Mouse (Mus musculus) urinary bladder, postnatal 4 days (tissue): ENCODE measurements around the gene Cyp2t4.

Experiments
- DNase-seq, 2 experiments: peaks; one replicate each; pipeline ENCODE4 v3.0.0; 2021 to 2022; ENCODE audit warnings: low spot score in 2 of 2

Cyp2t4 gene

DNA sequence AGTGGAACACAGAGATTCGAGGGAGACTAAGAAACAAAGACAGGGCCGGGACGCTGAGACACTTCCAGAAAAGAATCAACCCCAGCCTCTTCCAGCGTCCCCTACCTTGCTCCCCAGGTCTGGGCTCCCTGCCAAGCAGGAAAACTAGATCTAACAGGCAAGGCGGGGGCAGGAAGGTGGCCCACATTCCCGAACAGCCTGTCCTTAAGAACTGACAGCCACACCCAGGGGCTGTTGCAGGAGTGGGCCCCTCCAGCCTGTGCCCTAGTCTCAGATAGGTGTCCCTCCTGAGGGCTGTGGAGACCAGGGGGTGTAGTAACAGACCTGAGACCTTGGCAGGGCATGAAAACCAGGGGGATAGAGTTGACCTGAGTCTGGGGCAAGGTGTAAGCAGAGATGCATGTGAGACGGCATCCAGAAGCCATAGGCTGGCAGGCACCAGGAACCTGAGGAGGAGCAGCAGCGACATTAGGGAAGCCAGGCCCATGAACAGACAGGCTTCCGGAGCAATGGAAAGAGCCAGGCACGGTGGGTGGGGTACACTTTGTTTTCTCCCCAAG lies at the start of gene Cyp2t4:
Cyp2t4 (plus strand) TSS at position 510 of the 560 bp plus-strand sequence.
- DNase-seq: no peak

DNA sequence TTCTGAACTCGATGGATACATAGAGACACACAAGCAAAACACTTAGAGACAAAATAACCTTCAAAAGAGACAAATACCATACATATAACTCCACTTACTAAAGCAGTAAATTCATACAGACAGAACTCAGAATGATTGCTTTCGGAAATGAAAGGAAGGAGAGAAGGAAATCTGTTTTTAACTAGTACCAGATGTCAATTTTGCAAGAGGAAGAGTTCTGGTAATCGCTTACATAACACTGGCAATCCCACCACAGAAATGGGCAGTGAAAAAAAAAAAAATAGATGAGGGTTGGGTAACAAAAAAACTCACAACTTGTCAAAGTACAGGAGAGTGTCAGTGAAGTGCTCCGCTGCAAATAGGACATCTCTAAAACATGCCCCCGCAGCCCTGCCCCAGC lies 48.6 kb upstream of the Cyp2t4 start:
- no peak for DNase-seq

DNA sequence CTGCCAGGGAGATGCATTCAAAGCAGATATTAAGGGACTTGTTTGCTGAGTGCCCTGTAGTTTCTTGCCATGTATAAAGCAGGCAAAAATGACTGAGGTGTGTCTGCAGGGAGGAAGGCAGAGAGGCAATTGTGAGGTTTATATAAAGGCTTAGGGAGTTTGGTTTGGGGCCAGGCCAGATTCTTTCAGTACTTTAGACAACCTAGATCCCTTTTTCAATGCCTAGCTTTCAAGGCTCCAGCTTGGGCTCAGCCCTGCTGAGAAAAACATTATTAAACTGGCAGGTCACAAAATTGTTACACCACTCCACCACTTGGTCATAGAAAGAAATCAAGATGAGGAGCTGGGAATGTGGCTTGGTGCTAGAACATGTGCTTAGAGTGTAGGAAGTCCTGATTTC lies 43.2 kb upstream of the Cyp2t4 start:
- no peak for DNase-seq

DNA sequence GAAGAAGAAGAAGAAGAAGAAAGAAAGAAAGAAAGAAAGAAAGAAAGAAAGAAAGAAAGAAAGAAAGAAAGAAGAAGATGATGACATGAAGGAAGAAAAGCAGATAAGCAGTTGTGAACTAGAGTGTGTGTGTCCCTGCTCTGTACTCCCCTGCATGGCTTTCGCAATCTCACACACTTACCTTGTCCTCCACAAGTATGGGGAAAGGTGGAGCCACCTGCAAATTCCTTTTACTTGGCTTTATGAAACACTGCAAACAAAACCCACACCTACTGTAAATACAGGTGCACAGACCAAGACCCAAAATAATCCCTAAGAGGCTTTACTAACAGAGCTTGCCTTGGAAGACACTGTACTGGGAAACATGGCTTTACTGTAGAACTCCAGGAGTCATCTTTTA lies 42.5 kb upstream of the Cyp2t4 start:
- no peak for DNase-seq

DNA sequence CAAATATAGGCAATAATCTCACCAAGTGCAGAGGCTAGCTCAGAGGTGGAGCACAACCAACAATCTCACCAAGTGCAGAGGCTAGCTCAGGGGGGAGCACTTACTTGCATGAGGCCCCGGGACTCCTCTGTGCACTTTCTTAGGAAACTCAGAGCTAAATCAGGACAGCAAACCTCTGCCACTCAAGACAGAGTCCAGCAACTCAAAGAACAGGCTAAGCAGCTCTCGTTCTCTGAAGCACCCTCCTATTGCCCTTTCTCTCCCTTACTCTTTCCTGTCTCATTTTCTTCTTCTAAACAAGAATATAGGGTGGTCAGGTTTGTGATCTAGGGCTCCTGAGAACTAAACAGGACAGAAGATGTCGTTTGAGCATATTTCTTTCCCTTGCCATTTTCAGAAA lies 41.5 kb upstream of the Cyp2t4 start:
- DNase-seq: no peak

DNA sequence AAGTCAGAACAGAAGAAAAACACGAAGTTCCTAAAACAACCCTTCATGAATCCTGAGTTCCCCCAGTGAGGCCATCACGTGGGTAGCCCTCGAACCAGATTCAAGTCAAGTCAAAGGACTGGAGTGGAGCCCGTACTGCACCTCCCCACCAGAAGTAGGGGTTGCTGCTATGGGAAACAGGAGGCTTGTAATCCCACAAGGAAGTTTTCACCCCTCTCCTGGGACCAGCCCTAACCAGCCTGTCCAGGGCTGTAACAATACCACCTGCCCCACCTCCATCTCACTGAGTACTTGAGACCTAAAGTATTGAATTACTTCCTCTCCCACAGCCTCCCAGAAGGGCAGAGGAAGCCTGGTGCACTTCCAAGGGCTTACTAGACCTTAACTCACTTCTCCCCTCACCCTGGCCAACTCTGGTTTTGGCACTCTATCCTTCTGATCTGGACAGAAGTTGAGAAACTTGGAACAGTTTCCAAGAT lies 35.4 kb upstream of the Cyp2t4 start:
- no peak for DNase-seq

DNA sequence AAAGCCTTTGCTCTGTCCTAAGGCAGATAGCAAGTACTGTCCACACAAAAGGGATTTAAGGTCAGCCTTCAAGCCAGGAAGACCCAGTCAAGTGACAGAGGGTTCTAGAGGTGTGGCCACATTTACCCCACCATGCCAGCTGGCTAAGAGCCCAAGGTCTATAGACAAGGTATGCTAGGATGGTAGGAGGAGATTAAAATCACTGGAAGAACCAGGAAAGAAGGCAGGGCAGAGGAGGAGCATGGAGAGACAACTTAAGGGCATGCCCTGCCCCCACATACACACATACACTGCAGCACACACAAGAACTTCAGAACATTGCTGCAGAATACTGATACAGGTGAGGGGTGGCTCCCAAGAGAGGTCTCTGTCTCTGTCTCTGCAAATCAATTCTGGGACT lies 33.8 kb upstream of the Cyp2t4 start, which contains the start of gene Cyp2f2:
Cyp2f2 (plus strand) TSS at position 234 of the 400 bp plus-strand sequence.
- DNase-seq: no peak

DNA sequence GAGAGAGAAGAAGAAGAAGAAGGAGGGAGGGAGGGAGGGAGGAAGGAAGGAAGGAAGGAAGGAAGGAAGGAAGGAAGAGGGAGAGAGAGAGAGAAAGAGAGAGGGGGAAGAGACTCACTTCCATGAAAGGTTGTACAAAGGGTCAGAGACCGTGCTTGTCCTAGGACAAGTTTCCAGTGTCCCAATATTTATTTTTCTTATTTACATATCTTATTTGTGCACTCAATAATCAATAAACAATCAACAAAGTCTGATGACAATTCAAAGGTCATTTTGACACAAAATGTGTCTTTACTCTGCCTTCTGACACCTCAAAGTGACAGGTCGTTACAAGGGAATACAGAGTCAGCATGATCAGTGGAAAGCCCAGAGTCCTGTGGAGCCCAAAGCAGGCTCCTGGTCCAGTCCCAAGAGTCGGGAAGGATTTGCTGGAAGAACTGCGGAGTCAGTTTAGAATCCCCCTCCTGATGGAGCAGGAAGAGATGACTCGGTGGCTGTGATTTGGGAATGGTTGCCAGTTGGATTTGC lies 29.1 kb upstream of the Cyp2t4 start:
- DNase-seq: no peak

DNA sequence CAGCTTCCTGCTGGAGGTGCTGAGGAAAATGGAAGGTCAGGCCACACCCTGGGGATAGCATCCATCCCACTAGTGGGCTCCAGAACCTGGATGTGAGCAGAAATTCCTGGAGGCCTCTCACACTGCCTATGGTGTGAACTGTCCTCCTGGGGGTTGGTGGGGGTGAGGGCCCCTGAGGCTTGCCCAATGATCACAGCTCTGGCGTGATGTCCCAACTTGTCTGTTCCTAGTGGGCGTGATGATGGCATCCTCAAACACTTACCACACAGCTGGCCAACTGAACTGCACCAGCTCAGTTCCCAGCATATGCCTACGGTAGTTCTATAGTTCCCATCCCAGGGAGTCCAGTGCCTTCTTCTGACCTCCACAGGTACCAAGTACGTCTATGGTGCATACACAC lies 28.5 kb upstream of the Cyp2t4 start:
- DNase-seq: no peak

DNA sequence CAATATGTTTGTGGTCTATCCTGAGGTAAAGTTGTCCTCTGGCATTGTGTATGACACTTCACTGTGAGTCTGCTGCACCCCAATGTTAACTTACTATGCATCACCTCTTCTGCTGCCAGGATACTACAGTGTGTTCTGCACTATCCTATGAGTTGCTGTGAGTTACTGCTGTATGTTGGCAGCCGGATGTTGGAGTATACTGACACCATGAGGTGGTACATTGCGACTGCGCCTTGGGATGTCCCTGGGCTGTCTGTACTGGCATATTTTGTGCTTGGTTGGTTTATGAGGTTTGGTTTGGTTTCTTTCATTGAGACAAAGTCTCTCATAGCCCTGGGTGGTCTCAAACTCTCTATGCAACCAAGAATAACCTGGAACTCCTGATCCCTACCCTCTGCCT lies 25.4 kb upstream of the Cyp2t4 start:
- no peak for DNase-seq

DNA sequence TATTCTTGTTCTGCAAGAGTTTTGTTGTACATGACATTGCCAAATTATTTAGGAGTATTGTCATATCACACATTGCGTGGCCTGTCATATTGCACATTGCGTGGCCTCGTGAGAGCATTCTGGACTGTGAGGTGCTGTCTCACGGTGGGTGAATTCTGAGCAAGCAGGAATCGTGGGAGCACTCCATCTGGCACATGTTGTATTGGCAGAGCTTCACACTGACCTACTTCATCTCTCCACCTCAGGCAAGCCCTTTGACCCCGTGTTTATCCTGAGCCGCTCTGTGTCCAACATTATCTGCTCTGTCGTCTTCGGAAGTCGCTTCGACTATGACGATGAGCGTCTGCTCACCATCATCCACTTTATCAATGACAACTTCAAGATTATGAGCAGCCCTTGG lies 24.6 kb upstream of the Cyp2t4 start:
- DNase-seq: no peak

DNA sequence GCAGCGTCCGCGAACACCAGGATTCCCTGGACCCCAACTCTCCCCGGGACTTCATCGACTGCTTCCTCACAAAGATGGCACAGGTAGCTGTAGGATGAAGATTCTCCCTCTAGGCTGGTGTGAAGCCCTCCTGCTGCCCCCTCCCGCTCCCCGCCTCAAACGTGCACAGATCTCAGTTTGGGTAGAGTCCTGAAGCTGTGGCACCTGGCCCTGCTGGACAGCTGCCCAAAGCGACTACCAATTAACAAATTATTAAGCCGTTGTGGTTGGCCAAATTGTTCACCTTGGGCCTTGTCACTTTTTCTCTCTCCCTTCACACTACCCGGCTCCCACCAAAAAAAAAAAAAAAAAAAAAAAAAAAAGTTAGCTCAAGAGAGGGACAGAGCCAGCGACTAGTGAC lies 23.7 kb upstream of the Cyp2t4 start:
- DNase-seq: no peak

DNA sequence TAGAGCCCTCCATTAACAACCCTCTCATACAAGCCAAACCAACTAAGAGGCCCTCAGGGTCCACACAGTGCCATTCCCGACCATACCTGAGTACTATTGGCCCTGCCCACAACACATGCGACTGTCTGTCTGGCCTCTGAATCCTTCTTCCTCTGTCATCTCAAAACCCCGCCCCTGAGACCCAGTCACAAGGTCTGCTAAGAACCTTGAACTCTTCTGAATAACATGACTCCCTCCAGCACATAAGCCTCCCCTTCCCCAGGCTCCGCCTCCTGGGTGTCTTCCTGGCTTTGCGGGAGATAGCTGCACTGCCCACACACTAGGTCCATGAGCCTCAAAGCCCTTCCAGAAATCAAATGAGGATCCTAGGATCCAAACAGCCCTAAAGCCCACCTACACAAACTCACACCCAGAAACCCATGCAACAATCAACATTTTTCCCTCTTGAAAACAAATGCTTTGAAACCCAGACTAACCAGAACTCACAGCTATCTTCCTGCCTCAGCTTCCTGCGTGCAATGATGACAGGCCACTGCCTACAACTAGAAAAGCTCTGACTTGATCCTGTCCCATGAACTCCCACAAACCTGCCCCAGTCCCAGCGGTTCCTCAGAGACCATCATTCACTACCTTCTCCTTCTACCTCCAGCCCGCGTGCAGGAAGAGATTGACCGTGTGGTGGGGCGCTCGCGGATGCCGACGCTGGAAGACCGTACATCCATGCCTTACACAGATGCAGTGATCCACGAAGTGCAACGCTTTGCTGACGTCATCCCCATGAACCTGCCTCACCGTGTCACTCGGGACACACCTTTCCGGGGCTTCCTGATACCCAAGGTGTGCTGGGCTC lies 22.8 kb upstream of the Cyp2t4 start:
- no peak for DNase-seq

DNA sequence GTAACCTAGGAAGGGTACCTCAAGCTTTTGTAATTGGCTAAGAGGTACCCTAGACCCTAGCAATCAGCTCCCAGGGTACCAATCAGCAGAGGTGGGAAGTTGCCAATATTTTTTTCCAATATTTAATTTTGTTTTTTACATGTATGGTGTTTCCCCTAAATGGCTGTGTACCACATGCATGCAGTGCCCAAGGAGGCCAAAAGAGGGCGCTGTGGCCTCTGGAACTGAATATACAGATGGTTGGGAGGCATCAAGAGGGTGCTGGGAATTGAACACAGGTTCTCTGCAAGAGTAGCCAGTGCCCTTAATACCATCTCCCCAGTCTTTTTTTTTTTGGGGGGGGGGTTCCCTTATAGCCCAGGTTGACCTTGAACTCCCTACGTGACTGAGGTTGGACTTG lies 22.1 kb upstream of the Cyp2t4 start:
- DNase-seq: no peak

DNA sequence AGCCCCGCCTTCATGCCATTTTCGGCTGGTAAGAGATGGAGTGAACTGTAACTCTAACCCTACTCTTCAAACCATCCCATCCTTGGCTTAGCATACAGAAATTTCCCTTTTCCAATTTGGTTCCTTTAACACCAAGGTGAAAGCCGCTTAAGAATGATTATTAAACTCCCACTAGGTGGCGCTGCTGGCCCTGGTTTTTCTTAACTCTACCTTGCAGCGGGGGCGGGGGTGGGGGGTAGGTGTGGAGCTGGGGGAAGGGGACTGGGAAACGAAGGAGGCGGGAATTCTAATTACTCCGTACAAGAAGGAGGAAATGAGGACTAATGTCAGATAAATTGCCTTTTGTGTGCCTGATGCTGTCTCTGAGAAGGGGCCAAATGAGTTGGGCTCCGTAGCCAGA lies 20.9 kb upstream of the Cyp2t4 start:
- no peak for DNase-seq

DNA sequence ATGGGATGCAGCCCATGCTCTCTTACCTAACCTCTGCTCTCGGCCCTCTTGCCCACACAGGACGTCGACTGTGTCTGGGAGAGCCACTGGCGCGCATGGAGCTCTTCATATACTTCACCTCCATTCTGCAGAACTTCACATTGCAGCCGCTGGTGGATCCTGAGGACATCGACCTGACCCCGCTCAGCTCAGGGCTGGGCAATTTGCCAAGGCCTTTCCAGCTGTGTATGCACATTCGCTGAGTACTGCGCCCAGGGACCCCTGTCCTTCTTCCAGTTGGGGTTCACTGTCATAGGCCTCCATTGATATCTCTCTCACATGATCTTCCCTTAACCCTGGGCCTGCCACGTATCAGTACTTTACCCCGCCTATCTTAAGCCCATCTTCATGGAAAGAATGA lies 20.4 kb upstream of the Cyp2t4 start:
- no peak for DNase-seq

DNA sequence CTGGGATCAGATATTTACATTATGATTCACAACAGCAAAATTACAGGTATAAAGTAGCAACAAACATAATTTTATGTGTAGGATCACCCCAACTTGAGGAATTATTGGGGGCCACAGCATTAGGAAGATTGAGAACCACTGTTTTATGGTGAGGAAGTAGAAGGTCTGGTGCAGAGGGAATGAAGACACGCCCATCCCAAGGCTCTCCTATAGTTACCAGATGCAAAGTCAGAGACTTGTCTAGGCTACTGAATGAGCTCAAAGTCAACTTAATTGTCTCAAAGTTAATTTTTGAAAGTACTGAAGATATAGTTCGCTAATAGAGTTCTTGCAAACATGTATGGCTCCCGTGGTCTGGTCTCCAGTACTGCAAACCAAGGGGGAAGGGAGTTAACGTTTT lies 19.8 kb upstream of the Cyp2t4 start:
- DNase-seq: no peak

DNA sequence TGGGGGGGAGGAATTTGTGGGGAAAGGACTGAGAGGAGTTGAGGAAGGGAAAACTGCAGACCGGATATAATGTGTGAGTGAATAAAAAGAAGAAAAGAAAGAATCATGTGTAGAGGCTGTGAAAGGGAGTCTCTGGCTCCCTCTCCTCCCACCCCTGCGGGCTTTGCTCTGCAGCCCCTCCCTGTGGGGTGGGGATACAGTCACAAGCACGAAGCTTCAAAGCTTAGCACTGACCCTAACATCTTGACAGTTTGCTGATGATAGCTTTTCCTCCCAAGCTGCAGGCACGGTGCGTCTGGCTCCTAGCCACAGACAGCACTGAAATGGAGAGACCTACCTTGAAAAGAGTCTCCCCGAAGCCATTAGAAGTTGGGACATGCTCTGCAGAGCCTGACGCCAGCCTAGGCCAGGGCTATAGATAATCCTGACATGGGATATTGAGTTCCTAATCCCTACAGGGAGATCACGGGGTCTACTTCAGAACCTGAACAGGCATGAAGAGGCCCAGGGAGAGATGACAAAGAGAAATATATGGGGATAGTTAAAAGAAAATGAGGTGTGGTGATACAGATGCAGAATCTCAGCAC lies 17.0 kb upstream of the Cyp2t4 start:
- no peak for DNase-seq

DNA sequence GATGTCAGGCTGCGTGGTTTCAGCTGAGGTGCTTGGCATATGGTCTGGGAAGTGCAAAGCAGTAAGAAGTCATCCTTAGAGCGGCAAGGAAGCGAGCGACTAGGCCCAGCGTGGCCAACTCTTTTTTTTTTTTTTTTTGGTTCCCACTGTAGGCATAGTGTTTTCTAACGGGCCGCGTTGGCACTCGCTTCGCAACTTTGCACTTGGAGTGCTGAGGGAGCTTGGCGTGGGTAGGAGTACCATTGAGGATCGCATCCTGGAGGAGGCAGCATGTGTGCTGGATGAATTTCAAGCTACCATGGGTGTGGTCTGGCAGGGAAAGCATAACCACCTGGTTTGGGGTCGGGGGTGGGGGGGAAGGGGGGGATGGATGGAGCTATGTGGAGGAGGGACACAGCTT lies 2.5 kb downstream of the Cyp2t4 start:
- DNase-seq: no peak

DNA sequence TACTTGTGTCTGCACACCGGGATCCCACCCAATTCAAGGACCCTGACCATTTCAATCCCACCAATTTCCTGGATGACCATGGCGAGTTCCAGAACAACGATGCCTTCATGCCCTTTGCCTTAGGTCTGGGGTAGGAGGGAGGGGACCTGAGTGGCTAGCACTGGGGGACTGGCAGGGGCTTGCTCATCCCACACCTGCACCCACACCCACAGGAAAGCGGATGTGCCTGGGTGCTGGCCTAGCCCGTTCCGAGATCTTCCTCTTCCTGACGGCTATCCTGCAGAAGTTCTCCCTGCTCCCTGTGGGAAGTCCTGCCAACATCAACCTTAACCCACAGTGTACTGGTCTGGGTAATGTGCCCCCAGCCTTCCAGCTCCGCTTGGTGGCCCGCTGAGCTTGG lies 4.7 kb downstream of the Cyp2t4 start:
- DNase-seq: no peak

DNA sequence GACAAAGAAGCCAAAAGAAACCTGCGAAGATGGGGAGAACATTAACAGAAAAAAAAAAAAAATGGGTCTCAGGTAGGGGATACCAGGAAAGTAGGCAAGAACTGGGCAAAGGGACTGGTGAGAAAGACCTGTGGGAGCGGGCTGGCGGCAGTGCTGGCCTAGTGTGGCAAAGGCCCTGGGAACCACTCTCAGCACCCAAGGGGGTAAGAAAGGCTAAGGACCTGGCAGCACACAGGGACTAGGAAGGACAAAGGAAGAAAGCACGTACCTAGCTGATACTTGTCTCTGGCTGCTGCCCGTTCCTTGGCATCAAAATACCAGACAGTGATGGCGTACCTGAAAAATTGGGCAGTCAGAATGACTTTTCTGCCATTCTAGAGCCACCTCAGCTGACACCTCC lies 5.7 kb downstream of the Cyp2t4 start:
- DNase-seq: no peak

DNA sequence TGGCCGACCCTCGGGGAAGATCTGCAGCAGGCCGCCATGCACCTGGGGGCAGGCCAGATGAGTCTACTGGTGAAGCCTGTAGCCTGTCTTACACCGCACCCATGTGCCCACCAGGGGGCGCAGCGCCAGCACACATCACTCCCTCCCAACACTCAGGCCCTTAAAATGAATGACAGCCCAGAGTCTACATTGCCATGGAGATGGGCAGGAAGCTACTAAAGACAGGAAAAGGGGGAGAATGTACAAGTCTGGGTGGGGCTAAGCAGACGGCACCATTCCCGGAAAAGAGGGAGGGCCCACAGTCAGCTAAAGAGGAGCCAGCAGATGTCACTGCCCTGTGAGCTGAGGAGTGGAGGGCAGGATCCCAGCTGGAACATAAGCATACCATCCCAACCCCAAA lies 6.4 kb downstream of the Cyp2t4 start:
- peak; percentile 81 to 91 for DNase-seq

DNA sequence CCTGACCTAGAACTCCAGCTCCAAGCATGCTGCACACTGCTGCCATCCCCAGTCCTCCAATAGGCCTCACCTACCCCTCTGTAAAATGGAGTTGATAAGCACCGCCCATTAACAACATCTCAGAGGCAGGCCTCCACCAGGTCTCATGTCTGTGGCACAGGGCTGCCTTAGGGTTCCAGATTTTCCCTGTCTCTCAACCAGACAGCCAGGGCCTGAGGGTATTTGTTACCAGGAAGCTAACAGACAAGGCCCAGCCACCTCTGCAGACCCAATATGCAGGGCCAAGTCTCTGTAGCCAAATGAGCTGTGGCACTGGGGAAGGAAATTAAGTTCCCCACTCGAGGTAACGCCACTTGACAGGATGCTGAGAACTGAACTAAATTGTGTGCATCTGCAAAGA lies 7.4 kb downstream of the Cyp2t4 start:
- no peak for DNase-seq
